Mouse (Mus musculus) bone marrow, adult 2 months (tissue): ENCODE measurements around the gene Nubpl. TPM values are rescaled to one million over a fixed set of nuclear protein-coding genes. Genes with fewer than 3 reads are reported as not detected.
"Not testable (repeated sequence)": the region's sequence is repeated elsewhere in the genome, so short reads cannot be mapped to it uniquely, and the experiment has no call there.

ENCODE experiments used
- H3K27ac ChIP-seq: fragments of 200-500 bp; 2 replicates; pipeline ENCODE4 v1.5.1; 2012; ENCODE audit warnings: low read depth, mild to moderate bottlenecking, control low read depth, inconsistent platforms, low read length; ENCODE audit not compliant: control insufficient read depth, poor library complexity, insufficient read depth
- H3K4me1 ChIP-seq: fragments of 200-500 bp; 2 replicates; pipeline ENCODE4 v1.6.1; 2011; ENCODE audit warnings: low read length; ENCODE audit not compliant: control insufficient read depth, insufficient read depth
- H3K4me3 ChIP-seq: fragments of 200-500 bp; replicated peaks from 2 replicates; pipeline ENCODE3; 2011; ENCODE audit warnings: mild to moderate bottlenecking, low read depth, low read length, control low read depth; ENCODE audit not compliant: control insufficient read depth
- CTCF ChIP-seq: fragments of 200-500 bp; IDR thresholded peaks from 2 replicates; pipeline ENCODE4 v1.5.1; 2011; ENCODE audit warnings: low read length, control low read depth; ENCODE audit not compliant: control insufficient read depth, insufficient read depth
- POLR2A ChIP-seq: fragments of 200-500 bp; IDR thresholded peaks from 2 replicates; pipeline ENCODE4 v1.6.1; 2011; ENCODE audit warnings: low read depth, mild to moderate bottlenecking, control low read depth, low read length, borderline replicate concordance; ENCODE audit not compliant: control insufficient read depth
- WGBS: fragments of 180-500 bp; shearing (Covaris S2); methylation state at CpG from one replicate; pipeline ENCODE4 v1.1.7; 2018; 5-methylcytosine and 5-hydroxymethylcytosine counted together
- polyA plus RNA-seq: library from polyadenylated mRNA; stranded (reverse); fragments of >200 nt; gene quantifications from 2 replicates; pipeline ENCODE4 v1.2.4, GENCODE M21; 2011; ENCODE audit warnings: low replicate concordance; ENCODE audit not compliant: missing spikeins, insufficient read depth, insufficient read length

The Nubpl gene
- polyA plus RNA-seq = 0.36 and 2.6 TPM in 2 replicates

GRCm38 (mm10) chr12:52097650-52098070, at the start of gene Nubpl:
Gene Nubpl (plus strand): TSS chr12:52097737.
- Histone ChIP-seq H3K4me3 (peak within 1 kb of the TSS; percentile 83), H3K4me1 (no peaks in the 10 kb centered on the region), H3K27ac (peak within 1 kb of the TSS; percentile 51; the same call in 1 of the 2 replicates)
- under 1% methylated on average over 32 of the region's 32 CpGs for WGBS
- TF ChIP-seq POLR2A (peak; percentile 38; the same call in 1 of the 2 replicates), CTCF (no peak)

- 3% methylated on average over 2 of the region's 2 CpGs for WGBS
- Histone ChIP-seq H3K27ac (no peak overlapping the region), H3K4me1 (no peaks in the 10 kb centered on the region), H3K4me3 (no peak overlapping the region)
- TF ChIP-seq POLR2A (no peak), CTCF (no peak)
Observed at GRCm38 (mm10) chr12:52049324-52049723, 48.2 kb upstream of the Nubpl start.

DNA sequence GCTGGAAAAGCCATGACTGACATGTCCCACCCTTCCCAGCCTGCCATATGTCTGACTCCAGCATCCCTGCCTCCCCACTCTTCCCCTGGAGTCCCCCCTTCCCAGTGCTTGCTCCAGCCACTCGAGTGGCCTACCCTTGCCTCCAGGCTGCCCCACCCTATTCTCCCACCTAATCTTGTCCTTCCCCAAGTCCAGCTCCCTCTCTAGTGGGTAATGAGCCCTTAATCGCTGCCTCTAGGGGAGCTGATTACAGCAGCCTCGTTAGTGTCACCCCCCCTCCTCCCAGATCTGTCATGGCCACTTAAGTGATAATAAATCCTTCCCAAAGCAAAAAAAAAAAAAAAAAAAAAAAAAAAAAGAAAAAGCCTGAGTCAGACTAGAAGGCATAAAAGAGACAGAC, 18.2 kb upstream of the Nubpl start:
- H3K4me3 ChIP-seq, H3K27ac ChIP-seq, H3K4me1 ChIP-seq: not testable (repeated sequence)
- WGBS = 33% methylated on average over 1 of the region's 3 CpGs

GRCm38 (mm10) chr12:52097049-52097649, 388 bp upstream of the Nubpl start:
- 74% methylated on average over 13 of the region's 13 CpGs for WGBS

GRCm38 (mm10) chr12:52120276-52120675, 22.7 kb downstream of the Nubpl start:
- Histone ChIP-seq H3K4me3 (no peak overlapping the region), H3K4me1 (no peaks in the 10 kb centered on the region; the same call in 1 of the 2 replicates), H3K27ac (no peak overlapping the region)
- TF ChIP-seq CTCF (no peak), POLR2A (no peak)

More at GRCm38 (mm10) chr12:52097049-52097649, 388 bp upstream of the Nubpl start:
- TF ChIP-seq CTCF (no peak), POLR2A (no peak)
- peak overlapping the region; percentile 83 for H3K4me3 ChIP-seq
- no peak overlapping the region for H3K27ac ChIP-seq
- H3K4me1 ChIP-seq = no peaks in the 10 kb centered on the region

GRCm38 (mm10) chr12:52126407-52126806, 28.9 kb downstream of the Nubpl start:
- no peak for TF ChIP-seq CTCF
- no peak for TF ChIP-seq POLR2A
- H3K4me1 ChIP-seq = no peaks in the 10 kb centered on the region
- H3K27ac ChIP-seq = no peak overlapping the region
- no peak overlapping the region for H3K4me3 ChIP-seq
- 60% methylated on average over 3 of the region's 3 CpGs for WGBS

DNA sequence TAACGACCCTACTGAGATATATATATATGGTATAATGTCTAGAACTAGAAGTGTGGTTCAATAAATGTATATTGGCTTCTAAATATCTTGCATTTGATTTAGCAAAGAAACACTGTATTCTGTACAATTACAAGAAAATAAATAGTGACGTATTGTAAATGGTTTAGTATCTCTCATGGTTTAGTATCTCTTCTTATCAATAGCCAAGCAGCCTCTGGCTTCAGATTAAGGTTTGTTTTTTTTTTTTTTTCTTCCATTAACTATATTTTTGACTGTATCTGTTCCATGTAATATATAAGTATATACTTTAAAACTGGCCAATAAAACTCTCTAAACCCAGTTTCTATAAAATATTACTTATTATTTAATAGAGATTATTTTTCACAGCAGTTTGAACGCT, 31.5 kb downstream of the Nubpl start:
- no peaks in the 10 kb centered on the region for H3K4me1 ChIP-seq
- WGBS = 77% methylated on average over 3 of the region's 3 CpGs
- TF ChIP-seq POLR2A = no peak
- TF ChIP-seq CTCF = no peak
- H3K27ac ChIP-seq = no peak overlapping the region
- no peak overlapping the region for H3K4me3 ChIP-seq

GRCm38 (mm10) chr12:52132256-52132655, 34.7 kb downstream of the Nubpl start:
- H3K27ac ChIP-seq = no peak overlapping the region
- TF ChIP-seq POLR2A = no peak
- no peak for TF ChIP-seq CTCF
- 81% methylated on average over 10 of the region's 10 CpGs for WGBS
- no peaks in the 10 kb centered on the region for H3K4me1 ChIP-seq
- H3K4me3 ChIP-seq = no peak overlapping the region

DNA sequence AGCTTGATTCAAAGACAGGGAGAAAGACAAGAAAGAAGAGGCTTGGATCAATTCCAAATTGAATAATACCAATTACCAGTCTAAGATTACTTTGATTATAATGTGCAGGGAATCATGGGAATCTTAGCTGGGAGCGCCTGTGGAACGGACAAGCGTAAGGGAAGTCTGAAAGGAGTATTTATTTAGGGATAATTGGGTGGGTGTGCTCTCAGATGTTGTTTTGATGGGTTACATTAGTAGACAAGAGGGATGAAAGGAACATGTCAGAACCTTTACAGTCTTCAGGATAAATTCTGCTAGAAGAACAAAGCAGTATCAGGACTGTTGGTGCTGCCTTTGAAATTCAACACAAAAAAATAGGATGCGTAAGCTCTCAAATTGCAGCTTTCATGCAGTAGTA, 40.8 kb downstream of the Nubpl start:
- TF ChIP-seq CTCF = no peak
- Histone ChIP-seq H3K4me1 (no peaks in the 10 kb centered on the region), H3K4me3 (no peak overlapping the region), H3K27ac (no peak overlapping the region)
- 83% methylated on average over 4 of the region's 4 CpGs for WGBS
